Mouse (Mus musculus) embryonic fibroblast, embryonic 13.5 days (primary cell): Measurements from ENCODE around the gene Rnpep.

Experiments used
- CTCF ChIP-seq: IDR thresholded peaks from 2 replicates; pipeline ENCODE4 v1.5.1; 2011; ENCODE audit warnings: mild to moderate bottlenecking, control low read depth, low read length, moderate library complexity, borderline replicate concordance; ENCODE audit not compliant: insufficient read depth
- POLR2A ChIP-seq: IDR thresholded peaks from 2 replicates; pipeline ENCODE4 v1.6.1; 2011; ENCODE audit warnings: low read depth, mild to moderate bottlenecking, control low read depth, low read length, moderate library complexity

DNA sequence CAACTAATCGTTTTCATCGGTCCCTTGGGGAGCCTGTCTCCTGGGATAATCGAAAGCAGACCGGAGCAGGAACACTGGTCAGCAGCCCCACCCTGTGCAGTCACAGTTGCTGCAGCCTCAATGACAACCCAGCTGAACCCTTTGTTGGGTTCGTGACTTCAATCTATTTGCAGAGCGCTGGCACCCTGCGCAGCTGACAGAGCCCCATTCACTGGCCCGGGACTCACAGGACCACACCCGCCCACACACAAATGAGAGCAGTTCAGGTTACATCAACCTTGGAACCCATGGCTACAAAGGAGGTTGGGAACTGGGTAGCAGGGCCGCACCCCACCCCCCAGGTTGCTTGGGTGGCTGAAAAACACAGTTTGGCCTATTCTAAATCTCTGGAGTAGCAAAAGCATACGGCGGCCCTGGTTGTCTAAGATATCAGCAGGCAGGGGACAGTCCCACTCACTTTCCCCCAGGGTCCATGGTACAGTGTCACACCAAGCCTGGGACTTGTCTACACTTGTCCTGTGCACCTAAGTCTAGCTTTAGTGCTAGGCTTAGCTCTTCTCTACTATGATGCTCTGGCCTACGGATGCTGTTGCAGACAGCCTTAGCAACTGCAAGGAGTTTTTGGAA, 66.2 kb downstream of the Rnpep start:
- TF ChIP-seq CTCF (no peak), POLR2A (no peak)
